Mouse (Mus musculus) stomach, embryonic 16.5 days (tissue): Measurements from ENCODE around the gene Cpa3. TPM values are rescaled to one million over a fixed set of nuclear protein-coding genes. Genes with fewer than 3 reads are reported as not detected.

Experiments
- ATAC-seq: fragments of 200-750 bp; cut with Nextera tagmentation; 2 replicates; pipeline ENCODE4 v1.8.0; 2017; ENCODE audit warnings: moderate number of reproducible peaks, moderate TSS enrichment; ENCODE audit not compliant: insufficient read depth, low FRiP score
- H3K27ac ChIP-seq: fragments of 300-500 bp; sonication (generic); 2 replicates; pipeline ENCODE4 v1.5.1; 2014; ENCODE audit warnings: low read length
- H3K27me3 ChIP-seq: fragments of 300-500 bp; sonication (generic); 2 replicates; pipeline ENCODE4 v1.6.1; 2014; ENCODE audit warnings: low read length, control low read depth, mixed read lengths; ENCODE audit not compliant: control insufficient read depth, insufficient read depth
- H3K36me3 ChIP-seq: fragments of 300-500 bp; sonication (generic); 2 replicates; pipeline ENCODE4 v1.6.1; 2014; ENCODE audit warnings: low read length; ENCODE audit not compliant: control insufficient read depth, insufficient read depth
- H3K4me1 ChIP-seq: fragments of 300-500 bp; sonication (generic); 2 replicates; pipeline ENCODE4 v1.6.1; 2014; ENCODE audit warnings: low read length, control low read depth, mixed read lengths; ENCODE audit not compliant: control insufficient read depth, insufficient read depth
- H3K4me2 ChIP-seq: fragments of 300-500 bp; sonication (generic); 2 replicates; pipeline ENCODE4 v1.6.1; 2014; ENCODE audit warnings: low read depth, low read length, mixed read lengths
- H3K4me3 ChIP-seq: fragments of 300-500 bp; sonication (generic); replicated peaks from 2 replicates; pipeline ENCODE4 v1.5.1; 2014; ENCODE audit warnings: mild to moderate bottlenecking, low read length
- H3K9ac ChIP-seq: fragments of 300-500 bp; sonication (generic); 2 replicates; pipeline ENCODE4 v1.6.1; 2014; ENCODE audit warnings: low read length
- H3K9me3 ChIP-seq: fragments of 300-500 bp; sonication (generic); replicated peaks from 2 replicates; pipeline ENCODE4 v1.6.1; 2016; ENCODE audit warnings: low read length, control low read depth; ENCODE audit not compliant: control insufficient read depth
- WGBS: fragments of 180-500 bp; shearing (Covaris S2); extraction: QIAGEN DNeasy Blood & Tissue Kit; methylation state at CpG from one replicate; pipeline ENCODE4 v1.1.7; 2014; 5-methylcytosine and 5-hydroxymethylcytosine counted together
- polyA plus RNA-seq: library from polyadenylated mRNA; unstranded; fragments of >200 nt; fragmentation: Nextera tagmentation; extraction: Ambion mirVana; gene quantifications from 2 replicates; pipeline ENCODE4 v1.2.1, GENCODE M21; 2015

The Cpa3 gene
- polyA plus RNA-seq, 1 experiment from 2014 or later: 36.5 TPM

DNA sequence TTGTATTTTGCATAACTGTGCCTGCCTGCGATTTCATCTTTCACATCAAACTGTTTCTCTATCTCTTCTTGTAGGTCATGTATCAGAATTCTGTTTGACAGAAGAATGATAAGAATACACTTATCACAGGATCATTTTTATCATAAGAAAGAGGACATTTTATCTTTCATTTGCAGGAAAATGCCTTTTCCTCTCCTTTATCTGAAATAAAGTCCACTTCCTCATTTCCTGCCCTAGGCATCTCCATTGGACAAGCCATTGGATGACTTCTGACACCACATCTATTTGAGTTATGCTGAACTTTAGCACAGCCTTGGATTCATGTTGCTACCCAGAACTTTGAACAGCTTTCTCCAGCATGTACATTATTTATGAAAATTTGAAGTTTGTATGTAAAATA lies 13.0 kb downstream of the Cpa3 start:
- no peak overlapping the region for H3K9ac ChIP-seq
- H3K27me3 ChIP-seq: no peaks in the 10 kb centered on the region
- no peaks in the 10 kb centered on the region for H3K9me3 ChIP-seq
- 59% methylated on average over 1 of the region's 1 CpGs for WGBS
- H3K4me1 ChIP-seq: no peaks in the 10 kb centered on the region
- no peaks in the 10 kb centered on the region for H3K36me3 ChIP-seq
- H3K4me2 ChIP-seq: no peak overlapping the region
- ATAC-seq: no peak
- no peak overlapping the region for H3K4me3 ChIP-seq
- no peak overlapping the region for H3K27ac ChIP-seq

DNA sequence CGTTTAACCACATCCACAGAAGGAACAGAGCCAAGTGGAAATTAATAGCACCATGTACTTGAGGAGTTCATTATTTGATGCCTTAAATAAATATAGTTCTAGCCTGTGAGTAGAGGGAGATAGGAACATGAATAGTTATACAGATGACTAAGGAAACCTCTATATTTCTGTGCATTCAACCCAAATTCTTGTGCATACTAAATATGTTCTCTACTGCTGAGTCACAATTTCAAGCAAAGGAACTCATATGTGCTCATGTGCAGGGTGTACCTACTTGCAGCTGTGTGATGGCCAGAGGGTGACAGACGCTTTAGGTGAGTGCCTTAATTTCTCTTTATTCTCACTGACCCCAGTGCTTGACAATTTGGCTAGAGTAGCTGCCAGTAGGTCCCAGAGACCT lies 16.6 kb downstream of the Cpa3 start:
- Histone ChIP-seq H3K27ac (no peak overlapping the region), H3K36me3 (no peaks in the 10 kb centered on the region), H3K27me3 (no peaks in the 10 kb centered on the region), H3K4me1 (no peaks in the 10 kb centered on the region), H3K4me3 (no peak overlapping the region), H3K9me3 (no peaks in the 10 kb centered on the region), H3K4me2 (no peak overlapping the region), H3K9ac (no peak overlapping the region)
- no peak for ATAC-seq
- WGBS: 44% methylated on average over 2 of the region's 2 CpGs

DNA sequence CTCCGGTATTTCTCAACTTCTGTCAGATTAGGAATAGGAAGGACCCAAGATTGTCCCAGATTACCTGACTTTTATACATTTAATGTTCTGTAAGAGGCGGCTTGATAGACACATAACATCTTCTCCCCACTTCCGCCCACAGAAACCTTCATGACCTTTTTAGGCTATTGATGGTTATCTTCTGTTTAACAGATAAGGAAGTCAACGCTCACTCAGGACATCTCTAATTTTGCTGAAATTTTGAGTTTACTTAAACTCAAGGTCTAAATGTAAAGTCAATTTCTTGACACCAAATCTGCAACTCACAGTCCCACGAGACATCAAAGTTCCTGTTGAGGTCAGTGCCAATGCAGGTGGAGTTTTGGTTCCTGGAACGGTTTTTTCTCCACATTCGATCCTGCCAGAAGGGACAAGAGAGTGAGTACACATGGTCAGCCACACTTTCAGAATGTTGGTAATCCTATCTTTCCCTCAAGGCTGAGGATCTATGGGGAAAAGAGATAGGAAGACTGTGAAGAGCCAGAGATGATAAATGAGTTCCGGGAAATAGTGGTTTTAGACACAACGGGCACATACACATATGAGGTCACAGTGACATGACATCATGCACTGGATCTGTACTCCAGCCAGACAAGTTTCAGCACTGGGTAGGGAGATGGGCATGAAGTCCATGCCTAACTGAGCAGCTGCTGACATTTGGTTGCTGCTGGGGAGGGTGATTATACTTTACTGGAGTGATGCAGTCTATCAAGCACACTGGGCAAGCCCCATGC lies 18.9 kb downstream of the Cpa3 start:
- H3K27ac ChIP-seq: no peak overlapping the region
- no peaks in the 10 kb centered on the region for H3K27me3 ChIP-seq
- no peaks in the 10 kb centered on the region for H3K9me3 ChIP-seq
- H3K4me3 ChIP-seq: no peak overlapping the region
- 81% methylated on average over 9 of the region's 9 CpGs for WGBS
- no peak overlapping the region for H3K4me2 ChIP-seq
- H3K9ac ChIP-seq: no peak overlapping the region
- no peaks in the 10 kb centered on the region for H3K4me1 ChIP-seq
- no peaks in the 10 kb centered on the region for H3K36me3 ChIP-seq
- ATAC-seq: no peak

DNA sequence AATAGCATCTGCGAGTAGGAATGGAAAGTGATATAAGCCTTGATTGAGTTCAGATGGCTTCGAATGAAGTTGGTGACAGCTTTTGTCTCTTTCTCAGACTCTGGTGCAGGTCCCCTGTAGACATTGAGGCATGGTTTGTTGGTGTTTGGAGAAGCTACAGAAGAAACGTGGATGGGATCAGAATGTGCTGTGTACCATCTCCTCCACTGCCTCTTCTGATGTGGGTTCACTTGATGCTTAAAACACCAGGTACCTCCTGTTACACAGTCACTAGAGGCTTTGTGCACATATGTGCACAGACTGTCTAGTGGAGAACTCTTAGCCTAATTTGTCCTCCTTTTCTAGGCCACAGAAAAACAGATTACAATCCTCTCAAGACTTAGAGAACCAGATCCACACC lies 19.8 kb downstream of the Cpa3 start:
- Histone ChIP-seq H3K4me3 (no peak overlapping the region), H3K9me3 (no peaks in the 10 kb centered on the region), H3K36me3 (no peaks in the 10 kb centered on the region), H3K27ac (no peak overlapping the region), H3K4me2 (no peak overlapping the region), H3K9ac (no peak overlapping the region), H3K4me1 (no peaks in the 10 kb centered on the region), H3K27me3 (no peaks in the 10 kb centered on the region)
- WGBS: 80% methylated on average over 3 of the region's 3 CpGs
- ATAC-seq: no peak

DNA sequence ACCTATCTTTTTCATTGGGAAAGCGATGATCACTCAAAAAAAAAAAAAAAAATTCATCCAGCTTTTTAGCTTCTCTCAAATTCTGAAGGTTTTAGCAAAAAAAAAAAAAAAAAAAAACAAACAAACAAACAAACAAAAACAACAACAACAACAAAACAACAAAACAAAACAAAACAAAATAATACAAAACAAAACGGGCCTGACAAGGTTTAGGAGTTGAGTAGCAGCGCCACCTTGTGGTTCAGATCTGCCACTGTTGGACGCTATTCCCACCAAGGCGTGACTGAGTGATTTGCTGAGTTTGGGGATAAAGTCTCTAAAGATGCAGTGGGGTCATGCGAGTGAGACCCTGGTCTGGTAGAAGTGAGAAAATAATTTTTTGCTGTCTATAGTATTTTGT lies 43.1 kb downstream of the Cpa3 start:
- Histone ChIP-seq H3K9ac (no peak overlapping the region), H3K27me3 (no peaks in the 10 kb centered on the region), H3K4me3 (no peak overlapping the region), H3K4me2 (no peak overlapping the region), H3K4me1 (no peaks in the 10 kb centered on the region), H3K36me3 (no peaks in the 10 kb centered on the region), H3K9me3 (no peaks in the 10 kb centered on the region), H3K27ac (no peak overlapping the region)
- WGBS: 31% methylated on average over 6 of the region's 6 CpGs
- no peak for ATAC-seq

DNA sequence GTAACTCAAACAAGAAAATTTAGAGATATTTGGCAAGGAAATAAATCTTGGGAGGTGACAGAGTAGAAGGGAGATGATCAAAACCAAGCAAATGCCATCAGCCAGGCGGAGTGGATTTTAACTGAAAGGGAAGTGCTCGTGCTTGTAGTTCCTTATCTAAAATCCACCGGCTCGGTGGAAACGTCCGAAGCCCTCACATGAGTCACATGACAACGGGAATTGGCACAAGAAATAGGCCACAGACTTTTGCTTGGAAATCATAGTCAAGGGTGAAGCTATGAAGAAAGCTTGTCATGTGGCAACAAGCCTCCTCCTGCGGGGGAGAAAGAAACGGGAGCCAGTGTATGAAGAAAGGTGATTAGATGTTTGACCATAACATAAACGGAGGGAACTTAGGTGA lies 44.1 kb downstream of the Cpa3 start:
- H3K27me3 ChIP-seq: no peaks in the 10 kb centered on the region
- H3K27ac ChIP-seq: no peak overlapping the region
- no peaks in the 10 kb centered on the region for H3K4me1 ChIP-seq
- no peak overlapping the region for H3K4me3 ChIP-seq
- no peak for ATAC-seq
- H3K4me2 ChIP-seq: no peak overlapping the region
- H3K9me3 ChIP-seq: no peaks in the 10 kb centered on the region
- WGBS: 67% methylated on average over 10 of the region's 10 CpGs
- H3K36me3 ChIP-seq: no peaks in the 10 kb centered on the region
- no peak overlapping the region for H3K9ac ChIP-seq

DNA sequence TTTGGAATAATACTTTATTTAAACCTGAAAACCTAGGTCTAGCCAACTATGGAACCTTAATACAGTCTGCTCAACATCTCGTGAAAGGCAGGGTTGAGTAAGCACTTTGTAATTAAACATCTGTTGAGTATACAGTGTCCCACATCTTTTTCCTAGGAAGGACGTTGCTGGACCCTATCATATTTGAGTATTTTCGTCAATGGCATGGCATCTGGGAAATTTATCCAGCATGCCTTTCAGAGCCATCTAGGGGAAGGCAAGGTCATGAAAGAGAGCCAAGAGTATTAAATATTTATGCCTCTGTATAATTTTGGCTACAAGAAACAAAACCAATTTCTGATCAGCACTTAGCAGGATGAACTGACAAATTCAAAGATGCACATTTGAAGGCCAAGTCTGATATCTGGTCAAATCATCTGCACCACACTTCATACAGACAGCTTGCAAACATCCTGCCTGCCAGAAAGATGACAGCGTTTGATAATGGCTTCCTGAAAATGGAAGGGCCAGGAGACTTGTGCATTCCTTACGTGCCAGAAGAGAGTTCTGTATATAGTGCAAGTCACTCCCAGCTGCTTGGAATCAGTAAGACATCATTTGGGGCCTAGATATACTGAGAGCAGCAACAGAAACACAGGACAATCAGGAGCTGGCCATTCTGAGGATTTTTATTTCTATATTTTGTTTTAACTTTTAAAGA lies 52.9 kb downstream of the Cpa3 start:
- Histone ChIP-seq H3K27ac (no peak overlapping the region), H3K4me2 (no peak overlapping the region), H3K9ac (no peak overlapping the region), H3K4me1 (no peaks in the 10 kb centered on the region), H3K27me3 (no peaks in the 10 kb centered on the region), H3K4me3 (no peak overlapping the region), H3K9me3 (no peaks in the 10 kb centered on the region), H3K36me3 (no peaks in the 10 kb centered on the region)
- 23% methylated on average over 5 of the region's 5 CpGs for WGBS
- no peak for ATAC-seq

DNA sequence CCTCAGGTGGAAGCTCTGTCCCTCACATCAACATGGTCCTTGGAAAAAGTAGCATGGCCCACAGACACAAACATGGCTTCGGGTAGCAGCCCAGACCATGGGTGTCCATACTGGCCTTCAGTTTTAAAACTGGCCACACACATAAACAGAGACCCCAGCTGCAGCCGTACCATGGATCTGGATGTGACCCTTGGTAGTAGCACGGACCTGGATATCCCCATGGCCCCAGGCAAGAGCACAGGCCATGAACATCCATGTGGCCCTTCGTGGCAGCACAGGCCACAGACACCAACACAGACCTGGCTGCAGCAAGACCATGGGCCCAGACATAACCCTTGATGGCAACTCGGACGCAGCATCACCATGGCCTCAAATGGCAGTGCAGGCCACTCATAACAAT lies 69.6 kb downstream of the Cpa3 start:
- Histone ChIP-seq H3K4me2 (no peak overlapping the region), H3K27ac (no peak overlapping the region), H3K4me1 (no peaks in the 10 kb centered on the region), H3K4me3 (no peak overlapping the region), H3K36me3 (no peaks in the 10 kb centered on the region), H3K27me3 (no peaks in the 10 kb centered on the region), H3K9me3 (no peaks in the 10 kb centered on the region), H3K9ac (no peak overlapping the region)
- 85% methylated on average over 6 of the region's 6 CpGs for WGBS
- no peak for ATAC-seq

DNA sequence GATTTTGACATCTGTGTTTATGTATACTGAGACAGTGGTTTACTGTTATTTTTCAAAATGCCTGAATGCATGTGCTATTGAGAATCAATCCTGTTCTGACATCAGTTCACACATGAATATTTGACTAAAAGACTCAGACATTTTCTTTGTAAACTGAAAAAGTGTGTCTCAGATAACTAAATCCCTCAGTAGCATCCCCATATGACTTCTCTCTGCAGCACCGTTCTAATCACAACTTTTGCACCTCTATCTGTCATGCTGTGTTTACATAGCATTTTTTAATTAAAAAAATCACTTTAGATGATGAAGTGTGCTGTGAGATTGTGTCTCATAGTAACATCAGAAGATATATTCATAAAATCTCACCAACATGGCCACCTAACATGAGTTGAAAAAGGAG lies 74.5 kb downstream of the Cpa3 start:
- H3K4me2 ChIP-seq: no peak overlapping the region
- no peak for ATAC-seq
- no peak overlapping the region for H3K27ac ChIP-seq
- WGBS: 53% methylated on average over 1 of the region's 1 CpGs
- no peak overlapping the region for H3K4me3 ChIP-seq
- H3K9ac ChIP-seq: no peak overlapping the region
- H3K27me3 ChIP-seq: no peaks in the 10 kb centered on the region
- H3K4me1 ChIP-seq: no peaks in the 10 kb centered on the region
- H3K36me3 ChIP-seq: no peaks in the 10 kb centered on the region
- no peaks in the 10 kb centered on the region for H3K9me3 ChIP-seq
